Mouse (Mus musculus) hindbrain, embryonic 16.5 days (tissue): ENCODE results near the gene Prrg2. TPM values are rescaled to one million over a fixed set of nuclear protein-coding genes. Genes with fewer than 3 reads are reported as not detected.

ENCODE experiments used
- ATAC-seq: fragments of 200-750 bp; cut with Nextera tagmentation; 2 replicates; pipeline ENCODE4 v1.8.0; 2017; ENCODE audit warnings: moderate TSS enrichment, moderate library complexity
- H3K27ac ChIP-seq: fragments of 300-500 bp; sonication (generic); 2 replicates; pipeline ENCODE4 v1.5.1; 2014; ENCODE audit warnings: low read depth, mild to moderate bottlenecking, control low read depth, low read length, moderate library complexity
- H3K27me3 ChIP-seq: fragments of 300-500 bp; sonication (generic); replicated peaks from 2 replicates; pipeline ENCODE4 v1.6.1; 2014; ENCODE audit warnings: low read length; ENCODE audit not compliant: control insufficient read depth, insufficient read depth
- H3K36me3 ChIP-seq: fragments of 300-500 bp; sonication (generic); 2 replicates; pipeline ENCODE4 v1.6.1; 2014; ENCODE audit warnings: mild to moderate bottlenecking, low read length, moderate library complexity, mixed read lengths; ENCODE audit not compliant: control insufficient read depth, insufficient read depth
- H3K4me1 ChIP-seq: fragments of 300-500 bp; sonication (generic); 2 replicates; pipeline ENCODE4 v1.6.1; 2014; ENCODE audit warnings: low read depth, low read length; ENCODE audit not compliant: control insufficient read depth, insufficient read depth
- H3K4me2 ChIP-seq: fragments of 300-500 bp; sonication (generic); 2 replicates; pipeline ENCODE4 v1.6.1; 2014; ENCODE audit warnings: mild to moderate bottlenecking, low read length, control low read depth, moderate library complexity
- H3K4me3 ChIP-seq: fragments of 300-500 bp; sonication (generic); 2 replicates; pipeline ENCODE4 v1.5.1; 2014; ENCODE audit warnings: mild to moderate bottlenecking, low read length, control low read depth, moderate library complexity
- H3K9ac ChIP-seq: fragments of 300-500 bp; sonication (generic); 2 replicates; pipeline ENCODE4 v1.6.1; 2014; ENCODE audit warnings: low read depth, mild to moderate bottlenecking, control low read depth, low read length, moderate library complexity
- H3K9me3 ChIP-seq: fragments of 300-500 bp; sonication (generic); 2 replicates; pipeline ENCODE4 v1.6.1; 2014; ENCODE audit warnings: mild to moderate bottlenecking, low read length, moderate library complexity; ENCODE audit not compliant: control insufficient read depth
- WGBS: fragments of 180-500 bp; shearing (Covaris S2); extraction: QIAGEN DNeasy Blood & Tissue Kit; methylation state at CpG from one replicate; pipeline ENCODE4 v1.1.7; 2014; 5-methylcytosine and 5-hydroxymethylcytosine counted together
- polyA plus RNA-seq: library from polyadenylated mRNA; unstranded; fragments of >200 nt; fragmentation: Nextera tagmentation; extraction: Ambion mirVana; gene quantifications from 2 replicates; pipeline ENCODE4 v1.2.1, GENCODE M21; 2015

The Prrg2 gene
- polyA plus RNA-seq, 1 experiment from 2014 or later = 15.7 TPM

DNA sequence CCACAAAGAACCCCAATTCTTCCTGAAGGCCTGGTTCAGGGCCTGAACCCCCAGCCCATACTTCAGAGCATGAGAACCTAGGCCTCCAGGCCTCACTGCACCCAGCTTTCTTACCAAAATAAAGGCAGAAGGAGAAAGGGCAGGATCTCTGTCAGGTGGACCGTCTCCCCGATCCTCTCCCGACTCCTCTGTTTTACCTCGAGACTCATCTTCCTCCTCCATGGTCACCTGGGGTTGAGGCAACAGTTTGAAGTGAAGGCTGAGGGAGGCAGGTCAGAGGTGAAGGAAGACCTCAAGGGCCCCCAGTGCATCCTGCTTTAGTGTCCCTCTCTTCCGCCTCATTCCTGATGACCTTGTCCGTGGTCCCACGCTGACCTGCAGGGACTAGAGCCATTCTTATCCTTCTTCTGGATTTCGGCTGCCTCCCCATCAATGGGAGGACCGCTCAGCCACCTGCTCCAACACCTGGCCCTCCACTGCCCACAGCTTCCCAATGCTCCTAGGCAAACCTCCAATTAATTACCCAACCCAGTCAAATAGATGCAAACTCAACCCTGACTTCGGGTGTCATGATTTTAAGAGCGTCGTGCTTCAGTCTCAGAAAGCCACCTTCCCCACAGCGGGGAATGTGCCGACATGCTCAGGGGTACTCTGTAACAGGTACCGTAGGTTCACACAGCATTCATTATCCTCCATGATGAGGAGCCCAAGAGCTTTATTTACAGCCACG, 48.9 kb downstream of the Prrg2 start:
- H3K4me3 ChIP-seq = no peak overlapping the region
- no peak overlapping the region for H3K27ac ChIP-seq
- peaks cover 29% of the 10 kb centered on the region for H3K36me3 ChIP-seq
- H3K9ac ChIP-seq = no peak overlapping the region
- WGBS = 96% methylated on average over 16 of the region's 16 CpGs
- ATAC-seq = no peak
- H3K9me3 ChIP-seq = no peaks in the 10 kb centered on the region
- H3K27me3 ChIP-seq = no peaks in the 10 kb centered on the region
- H3K4me2 ChIP-seq = no peak overlapping the region
- peaks cover 20% of the 10 kb centered on the region for H3K4me1 ChIP-seq

DNA sequence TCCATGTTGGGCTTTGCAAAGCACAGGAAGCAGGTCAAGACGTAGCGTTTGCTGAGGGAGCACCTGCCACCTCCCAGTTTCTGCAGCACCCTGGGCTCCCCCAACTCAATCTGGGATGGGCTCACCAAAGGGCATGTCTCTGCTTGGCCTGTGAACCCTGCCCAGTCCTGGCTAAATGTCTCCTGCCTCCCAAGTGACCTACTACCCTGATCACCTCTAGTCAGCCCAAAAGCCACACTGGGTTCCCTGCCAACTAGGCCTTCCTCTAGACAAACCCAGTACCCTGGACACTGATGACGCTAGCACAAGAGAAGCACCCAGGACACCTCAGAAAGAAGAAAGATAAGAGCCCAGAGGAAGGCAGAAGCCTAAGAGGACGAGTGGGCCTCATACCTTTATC, 49.7 kb downstream of the Prrg2 start:
- Histone ChIP-seq H3K4me1 (peaks cover 15% of the 10 kb centered on the region), H3K27ac (no peak overlapping the region), H3K9me3 (no peaks in the 10 kb centered on the region), H3K27me3 (no peaks in the 10 kb centered on the region), H3K36me3 (peaks cover 36% of the 10 kb centered on the region), H3K9ac (no peak overlapping the region), H3K4me3 (no peak overlapping the region), H3K4me2 (no peak overlapping the region)
- no peak for ATAC-seq
- 85% methylated on average over 4 of the region's 4 CpGs for WGBS

DNA sequence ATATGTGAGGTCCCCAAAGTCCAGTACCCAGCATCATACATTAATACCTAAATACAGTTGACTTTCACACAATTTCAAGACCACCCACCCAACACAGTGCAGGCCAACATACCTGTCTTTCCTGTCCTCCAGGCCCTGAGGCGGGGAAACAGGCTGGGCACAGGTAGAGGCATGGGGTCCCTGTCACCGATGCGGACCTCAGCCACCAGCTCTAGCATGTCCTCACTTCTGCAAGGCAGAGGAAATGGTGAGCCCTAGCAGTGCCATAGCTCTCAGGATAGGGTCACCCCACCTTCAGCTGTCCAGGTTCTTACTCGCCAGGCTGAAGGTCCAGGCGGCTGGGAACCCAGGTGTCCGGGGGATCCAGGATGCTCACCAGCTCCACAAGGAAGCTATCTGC, 50.5 kb downstream of the Prrg2 start:
- Histone ChIP-seq H3K4me1 (peaks cover 15% of the 10 kb centered on the region), H3K4me2 (no peak overlapping the region), H3K27ac (no peak overlapping the region), H3K27me3 (no peaks in the 10 kb centered on the region), H3K9ac (no peak overlapping the region), H3K36me3 (peaks cover 44% of the 10 kb centered on the region), H3K4me3 (no peak overlapping the region), H3K9me3 (no peaks in the 10 kb centered on the region)
- 97% methylated on average over 6 of the region's 6 CpGs for WGBS
- no peak for ATAC-seq

DNA sequence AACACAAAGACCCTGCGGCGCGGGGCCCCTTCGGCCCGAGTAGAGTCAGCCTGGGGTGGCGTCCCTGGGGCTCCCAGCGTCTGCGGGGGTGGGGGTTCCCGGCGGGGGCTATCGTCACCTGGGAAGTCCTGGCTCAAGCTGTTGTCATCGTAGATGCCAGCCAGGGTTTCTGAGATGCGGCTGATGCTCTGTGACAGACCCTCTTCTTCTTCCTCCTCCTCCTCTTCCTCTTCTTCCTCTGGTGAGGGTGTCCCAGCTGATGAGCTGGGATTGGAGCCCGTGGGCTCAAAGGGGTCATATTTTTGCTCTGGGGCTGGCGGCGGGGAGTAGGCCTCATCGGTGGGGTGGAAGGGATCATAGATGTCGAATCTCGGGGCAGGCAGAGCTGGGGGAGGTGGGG, 54.1 kb downstream of the Prrg2 start:
- 96% methylated on average over 19 of the region's 19 CpGs for WGBS
- ATAC-seq = no peak
- no peaks in the 10 kb centered on the region for H3K27me3 ChIP-seq

DNA sequence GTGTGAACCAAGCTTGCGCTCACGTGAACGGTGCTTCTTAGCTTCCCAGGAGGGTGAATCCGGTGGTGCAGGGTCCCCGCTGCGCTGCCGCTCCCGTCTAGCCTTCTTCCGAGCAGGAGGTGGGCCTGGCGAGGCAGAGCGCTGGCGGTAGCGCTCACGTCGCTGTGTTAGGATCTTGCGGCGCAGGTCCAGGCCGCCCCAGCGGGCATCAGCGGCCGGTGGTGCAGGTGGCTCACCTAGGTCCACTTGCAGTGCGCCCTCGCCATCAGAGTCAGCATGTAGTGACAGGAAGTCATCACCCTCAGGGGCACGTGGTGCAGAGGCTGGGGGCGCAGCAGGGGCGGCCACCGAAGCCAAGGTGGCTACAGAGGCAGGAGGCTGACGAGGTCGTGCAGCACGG, 54.6 kb downstream of the Prrg2 start:
- H3K27ac ChIP-seq = no peak overlapping the region
- WGBS = 96% methylated on average over 30 of the region's 30 CpGs
- H3K4me3 ChIP-seq = no peak overlapping the region
- H3K4me2 ChIP-seq = no peak overlapping the region
- no peak for ATAC-seq
- H3K4me1 ChIP-seq = no peaks in the 10 kb centered on the region
- H3K9me3 ChIP-seq = no peaks in the 10 kb centered on the region
- peaks cover 73% of the 10 kb centered on the region for H3K36me3 ChIP-seq
- H3K27me3 ChIP-seq = no peaks in the 10 kb centered on the region
- H3K9ac ChIP-seq = no peak overlapping the region

More for the DNA sequence above, 54.1 kb downstream of the Prrg2 start:
- no peaks in the 10 kb centered on the region for H3K4me1 ChIP-seq
- peaks cover 72% of the 10 kb centered on the region for H3K36me3 ChIP-seq
- H3K27ac ChIP-seq = no peak overlapping the region
- H3K9me3 ChIP-seq = no peaks in the 10 kb centered on the region
- no peak overlapping the region for H3K4me3 ChIP-seq
- H3K4me2 ChIP-seq = no peak overlapping the region
- H3K9ac ChIP-seq = no peak overlapping the region

DNA sequence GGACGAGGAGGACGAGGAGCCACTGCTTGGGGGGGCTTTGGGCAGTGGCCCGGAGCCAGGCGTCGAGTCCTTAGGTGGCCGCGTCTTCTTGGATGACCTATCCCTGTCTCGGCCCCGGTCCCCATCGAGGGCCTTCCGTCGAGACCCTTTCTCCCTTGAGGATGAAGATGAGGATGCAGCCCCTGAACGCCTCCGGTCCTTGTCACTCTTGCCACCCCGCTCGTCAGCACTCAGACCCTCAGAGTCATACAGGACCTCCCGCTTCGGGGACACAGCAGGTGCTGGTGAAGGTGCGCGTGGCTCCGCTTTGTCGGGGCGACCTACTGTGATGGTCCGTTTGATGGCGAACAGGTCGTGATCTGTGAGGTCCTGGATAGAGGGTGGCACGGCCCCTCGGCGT, 55.3 kb downstream of the Prrg2 start:
- H3K4me1 ChIP-seq = no peaks in the 10 kb centered on the region
- ATAC-seq = no peak
- no peak overlapping the region for H3K9ac ChIP-seq
- peaks cover 76% of the 10 kb centered on the region for H3K36me3 ChIP-seq
- 93% methylated on average over 29 of the region's 29 CpGs for WGBS
- H3K4me2 ChIP-seq = no peak overlapping the region
- no peak overlapping the region for H3K4me3 ChIP-seq
- H3K27ac ChIP-seq = no peak overlapping the region
- H3K27me3 ChIP-seq = no peaks in the 10 kb centered on the region
- no peaks in the 10 kb centered on the region for H3K9me3 ChIP-seq

DNA sequence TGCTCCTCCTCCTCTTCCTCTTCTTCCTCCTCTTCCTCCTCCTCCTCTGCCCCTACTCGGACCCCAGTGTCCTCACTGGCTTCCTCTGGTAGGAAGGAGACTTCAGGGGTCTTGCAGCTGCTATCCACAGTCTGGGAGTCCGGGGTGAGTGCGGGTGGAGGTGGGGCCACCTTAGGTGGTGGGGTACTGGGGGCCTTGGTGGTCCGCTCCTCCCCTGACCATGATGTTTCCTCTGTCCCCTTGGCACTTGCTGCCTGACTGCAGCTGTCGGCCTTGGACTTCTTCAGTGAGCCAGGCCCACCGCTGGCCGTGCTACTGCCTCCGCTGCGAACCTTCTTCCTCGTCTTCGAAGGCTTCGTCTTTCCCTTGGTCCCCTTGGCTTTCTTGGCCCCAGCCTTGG, 56.0 kb downstream of the Prrg2 start:
- H3K4me2 ChIP-seq = no peak overlapping the region
- WGBS = 95% methylated on average over 12 of the region's 12 CpGs

DNA sequence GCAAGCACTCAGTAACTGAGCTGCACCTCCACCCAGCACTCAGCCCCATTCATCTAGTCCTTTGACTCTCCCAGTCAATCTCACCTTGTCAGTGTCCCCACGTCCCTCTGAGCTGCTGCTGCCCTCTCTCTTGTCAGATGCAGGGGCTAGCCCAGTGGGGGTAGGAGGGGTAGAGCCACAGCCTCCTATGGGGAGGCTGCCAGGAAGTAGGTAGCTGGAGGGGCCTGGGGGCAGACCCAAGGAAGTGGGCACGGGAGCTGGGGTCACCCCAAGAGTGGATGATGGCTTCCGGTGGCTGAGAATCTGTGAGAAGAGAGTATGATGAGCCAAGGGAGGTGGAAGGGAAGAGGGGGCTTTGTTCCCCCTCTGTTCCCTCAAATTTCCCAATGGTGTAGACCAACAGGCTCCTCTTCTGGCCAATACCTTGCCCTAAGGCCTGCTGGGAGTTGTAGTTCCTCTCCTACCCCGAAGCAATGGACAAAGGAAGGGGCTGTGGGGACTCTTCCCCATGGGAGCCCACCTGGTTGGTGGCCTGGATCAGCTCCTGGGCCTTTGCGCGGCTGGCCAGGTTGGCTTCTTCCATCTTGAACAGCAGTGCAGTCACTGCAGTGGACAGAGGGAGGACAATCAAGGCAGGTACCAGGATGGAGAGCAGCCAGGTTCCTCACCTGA, 57.0 kb downstream of the Prrg2 start:
- Histone ChIP-seq H3K4me3 (no peak overlapping the region), H3K9me3 (no peaks in the 10 kb centered on the region), H3K27me3 (no peaks in the 10 kb centered on the region), H3K4me1 (no peaks in the 10 kb centered on the region), H3K4me2 (no peak overlapping the region), H3K36me3 (peaks cover 81% of the 10 kb centered on the region), H3K9ac (no peak overlapping the region), H3K27ac (no peak overlapping the region)
- ATAC-seq = no peak
- WGBS = 87% methylated on average over 6 of the region's 6 CpGs

More for the DNA sequence above, 56.0 kb downstream of the Prrg2 start:
- H3K27ac ChIP-seq = no peak overlapping the region
- H3K9me3 ChIP-seq = no peaks in the 10 kb centered on the region
- H3K27me3 ChIP-seq = no peaks in the 10 kb centered on the region
- peaks cover 75% of the 10 kb centered on the region for H3K36me3 ChIP-seq
- H3K9ac ChIP-seq = no peak overlapping the region
- no peak overlapping the region for H3K4me3 ChIP-seq
- H3K4me1 ChIP-seq = no peaks in the 10 kb centered on the region
- no peak for ATAC-seq

DNA sequence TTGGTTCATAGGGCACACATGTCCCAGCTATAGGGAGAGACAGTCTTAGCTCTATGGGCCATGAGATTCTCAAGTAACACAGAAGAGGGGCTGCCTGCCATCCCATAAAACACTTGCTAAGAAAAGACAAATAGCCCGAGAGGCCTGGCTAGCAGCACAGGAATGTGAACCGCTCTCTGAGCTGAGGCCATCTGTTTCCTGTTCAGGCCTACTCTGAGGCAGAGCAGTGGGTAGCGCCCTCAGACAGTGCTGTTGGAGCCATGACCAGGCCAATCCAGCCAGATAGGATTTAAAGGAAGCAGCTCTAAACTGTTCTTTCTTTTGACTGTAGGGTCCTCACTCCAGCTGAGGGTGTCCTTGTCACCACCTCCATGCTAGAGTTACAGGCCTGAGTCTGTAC, 57.9 kb downstream of the Prrg2 start:
- no peaks in the 10 kb centered on the region for H3K9me3 ChIP-seq
- WGBS = 82% methylated on average over 3 of the region's 3 CpGs

More for the DNA sequence above, 57.9 kb downstream of the Prrg2 start:
- Histone ChIP-seq H3K36me3 (peaks cover 76% of the 10 kb centered on the region), H3K4me3 (no peak overlapping the region), H3K27me3 (no peaks in the 10 kb centered on the region), H3K9ac (no peak overlapping the region), H3K4me1 (peaks cover 1% of the 10 kb centered on the region), H3K27ac (no peak overlapping the region), H3K4me2 (no peak overlapping the region)
- no peak for ATAC-seq
